Mouse (Mus musculus) liver, embryonic 14 days (tissue): ENCODE results near the gene Gm11541. TPM values are rescaled to one million over a fixed set of nuclear protein-coding genes. Genes with fewer than 3 reads are reported as not detected.

Experiments used
- polyA plus RNA-seq: library from polyadenylated mRNA; depleted of rRNA; stranded (reverse); fragments of >200 nt; gene quantifications from 2 replicates; pipeline ENCODE4 v1.2.3, GENCODE M21; 2012; rRNA removed

Gm11541 gene
- polyA plus RNA-seq: not detected in 2 replicates

GRCm38 (mm10) chr11:94704472-94704871 is at the start of gene Gm11541:
TSS of gene Gm11541 (minus strand) at chr11:94704499.

GRCm38 (mm10) chr11:94741732-94742272 is 37.5 kb upstream of the Gm11541 start, which contains the start of gene Cdc34b:
TSS of gene Cdc34b (plus strand) at chr11:94741782.

GRCm38 (mm10) chr11:94676754-94677606 is 27.3 kb downstream of the Gm11541 start, which contains the start of gene Xylt2:
TSS of gene Xylt2 (minus strand) at chr11:94677515.

GRCm38 (mm10) chr11:94653663-94654436 is 50.4 kb downstream of the Gm11541 start, which contains the start of the genes Mrpl27 and Eme1:
TSS of gene Mrpl27 (plus strand) at chr11:94653767.
TSS of gene Eme1 (minus strand) at chr11:94653964.

Other genes starting within 250 kb of the Gm11541 start
- gene Cacna1g, start 230.3 kb downstream of the Gm11541 start, polyA plus RNA-seq: 6.3 and 7.3 TPM in 2 replicates
- gene Spata20, start 218.3 kb downstream of the Gm11541 start, polyA plus RNA-seq: not detected in 2 replicates
- 0.02 and 0.05 TPM in 2 replicates for gene Epn3, start 204.5 kb downstream of the Gm11541 start, polyA plus RNA-seq
- gene Mycbpap, start 182.8 kb downstream of the Gm11541 start, polyA plus RNA-seq: 0.06 and 0.08 TPM in 2 replicates
- 1.1 and 1.5 TPM in 2 replicates for gene Rsad1, start 155.2 kb downstream of the Gm11541 start, polyA plus RNA-seq
- 0.02 and 0.06 TPM in 2 replicates for gene Chad, start 139.5 kb downstream of the Gm11541 start, polyA plus RNA-seq
- gene Acsf2, start 102.6 kb downstream of the Gm11541 start, polyA plus RNA-seq: 3.5 and 4.0 TPM in 2 replicates
- 54.1 and 56.5 TPM in 2 replicates for gene Lrrc59, start 74.7 kb downstream of the Gm11541 start, polyA plus RNA-seq
- gene Mrpl27, start 50.7 kb downstream of the Gm11541 start, polyA plus RNA-seq: 58.6 and 65.0 TPM in 2 replicates
- gene Eme1, start 50.5 kb downstream of the Gm11541 start, polyA plus RNA-seq: 14.1 and 15.7 TPM in 2 replicates
- gene Xylt2, start 27.0 kb downstream of the Gm11541 start, polyA plus RNA-seq: 2.3 and 2.7 TPM in 2 replicates
- 0.02 TPM in 1 of 2 replicates, not detected in the other for gene Cdc34b, start 37.3 kb upstream of the Gm11541 start, polyA plus RNA-seq
- not detected in 2 replicates for gene Tmem92, start 78.2 kb upstream of the Gm11541 start, polyA plus RNA-seq
- gene Col1a1, start 231.7 kb upstream of the Gm11541 start, polyA plus RNA-seq: 10.2 and 23.4 TPM in 2 replicates